Mouse (Mus musculus) brown adipose tissue, adult 24 weeks (tissue): ENCODE results near the gene Dolk. TPM values are rescaled to one million over a fixed set of nuclear protein-coding genes. Genes with fewer than 3 reads are reported as not detected.

Source experiments
- H3K27ac ChIP-seq: fragments of 200-500 bp; replicated peaks from 2 replicates; pipeline ENCODE4 v1.5.1; 2012; ENCODE audit warnings: low read depth, mild to moderate bottlenecking, low read length
- H3K4me1 ChIP-seq: fragments of 200-500 bp; 2 replicates; pipeline ENCODE4 v1.6.1; 2012; ENCODE audit warnings: low read length, mixed read lengths; ENCODE audit not compliant: control insufficient read depth, insufficient read depth, insufficient read length
- H3K4me3 ChIP-seq: fragments of 200-500 bp; 2 replicates; pipeline ENCODE4 v1.5.1; 2012; ENCODE audit warnings: low read depth, mild to moderate bottlenecking, low read length, moderate library complexity; ENCODE audit not compliant: insufficient read depth
- polyA plus RNA-seq: library from polyadenylated mRNA; stranded (reverse); fragments of >200 nt; gene quantifications from 2 replicates; pipeline ENCODE4 v1.2.4, GENCODE M21; 2012; ENCODE audit not compliant: missing spikeins, insufficient read depth, insufficient read length

Gene Dolk
- 37.8 and 40.5 TPM in 2 replicates for polyA plus RNA-seq

DNA sequence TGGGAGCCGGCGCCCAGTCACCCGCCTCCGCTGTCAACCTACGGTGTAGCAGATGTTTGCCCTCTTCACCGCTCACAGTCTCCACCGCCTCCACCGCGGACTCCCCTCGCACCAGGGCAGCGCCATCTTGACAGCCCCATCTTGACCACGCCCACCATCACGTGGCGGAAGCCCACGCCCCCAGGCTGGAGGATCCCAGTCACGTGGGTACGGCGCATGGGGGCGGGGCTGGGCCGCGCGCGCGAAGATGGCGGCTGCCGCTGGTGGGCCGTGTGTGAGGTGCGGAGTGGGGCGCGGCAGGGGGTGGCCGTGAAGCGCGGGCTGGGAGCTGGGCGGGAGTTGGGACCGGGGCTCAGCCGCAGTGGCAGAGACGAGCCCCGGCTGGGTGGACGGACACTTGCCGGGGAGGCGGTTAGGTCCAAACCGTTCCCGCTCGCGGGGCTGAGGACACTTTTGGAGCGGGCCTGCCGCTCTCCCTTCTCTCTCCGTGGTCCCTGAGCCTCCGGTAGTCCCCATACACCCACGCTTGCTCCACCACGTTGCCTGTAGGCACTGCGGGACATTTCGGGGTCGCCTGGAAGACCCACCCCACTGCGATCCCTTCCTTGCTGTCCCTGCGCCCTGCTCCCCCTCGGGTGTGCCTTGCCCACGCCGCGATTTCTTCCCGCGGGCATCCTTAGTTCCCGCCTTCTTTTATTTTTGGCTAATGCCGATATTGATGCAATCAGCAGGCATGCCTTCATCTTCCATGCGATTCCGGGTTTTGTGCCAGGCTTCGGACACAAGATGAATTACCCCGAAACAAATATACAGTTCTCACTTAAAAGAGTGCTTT is at the start of gene Dolk, which contains the start of gene Nup188:
Dolk (minus strand) TSS at position 143 of the 835 bp plus-strand sequence.
Nup188 (plus strand) TSS at position 206 of the 835 bp plus-strand sequence.
- Histone ChIP-seq H3K27ac (peak within 1 kb of the TSS; percentile 66), H3K4me3 (peak within 1 kb of the TSS; percentile 79), H3K4me1 (peaks cover 27% of the 10 kb centered on the region)

DNA sequence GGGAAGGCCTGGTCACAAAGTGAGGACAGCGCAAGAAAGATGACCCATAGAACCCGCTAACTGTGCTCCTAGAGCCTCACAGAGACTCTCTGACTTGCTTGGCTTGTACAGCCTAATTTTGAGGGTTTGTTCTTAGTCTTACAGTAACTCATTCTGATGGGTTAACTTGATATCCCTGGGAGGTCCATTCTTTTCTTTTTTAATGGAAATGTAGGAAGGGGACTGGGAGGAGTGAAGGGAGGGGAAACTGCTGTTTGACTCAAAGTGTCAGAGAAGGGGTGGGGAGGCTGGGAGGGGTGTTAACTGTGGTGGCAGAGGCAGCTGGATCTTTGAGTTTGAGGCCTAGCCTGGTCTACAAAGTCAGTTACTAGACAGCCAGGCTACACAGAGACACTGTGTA is 49.2 kb upstream of the Dolk start:
- Histone ChIP-seq H3K4me3 (no peak overlapping the region), H3K4me1 (no peaks in the 10 kb centered on the region), H3K27ac (no peak overlapping the region)

DNA sequence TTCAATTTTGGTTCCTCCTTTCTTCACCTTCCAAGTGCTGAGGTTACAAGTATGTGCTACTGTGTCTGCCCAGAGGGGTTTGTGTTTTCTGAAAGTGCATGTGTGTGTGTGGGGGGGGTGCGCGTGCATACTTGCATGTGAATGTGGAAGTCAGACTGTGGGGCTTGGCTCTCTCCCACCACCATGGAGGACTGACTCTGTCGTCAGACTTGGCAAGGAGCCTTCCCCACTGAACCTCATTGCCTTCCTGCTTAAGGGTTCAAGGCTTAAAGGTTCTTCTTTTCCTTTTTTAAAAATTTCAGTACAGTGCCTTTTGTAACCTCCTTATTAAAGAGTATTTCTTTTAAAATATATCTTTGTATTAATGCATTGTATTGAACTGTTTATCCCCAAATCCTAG is 42.7 kb upstream of the Dolk start:
- Histone ChIP-seq H3K4me1 (no peaks in the 10 kb centered on the region; the same call in 1 of the 2 replicates), H3K27ac (no peak overlapping the region), H3K4me3 (no peak overlapping the region)

DNA sequence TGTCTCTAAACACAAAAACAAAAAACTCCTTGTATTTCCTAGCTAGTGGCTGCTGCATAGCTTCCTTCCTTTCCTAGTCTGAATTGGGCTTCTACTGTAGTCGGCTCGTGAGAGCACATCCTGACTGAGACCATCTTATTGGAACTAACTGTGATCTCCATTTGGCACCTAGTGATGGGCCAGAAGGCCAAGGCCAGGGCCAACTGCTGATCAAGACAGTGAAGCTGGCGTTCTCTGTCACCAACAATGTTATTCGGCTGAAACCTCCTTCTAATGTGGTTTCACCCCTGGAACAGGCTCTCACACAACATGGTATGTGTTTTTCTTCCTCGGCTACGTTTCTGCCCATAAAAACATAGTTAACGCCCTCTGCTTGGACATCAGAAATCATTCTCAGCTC is 41.1 kb upstream of the Dolk start:
- Histone ChIP-seq H3K27ac (no peak overlapping the region), H3K4me3 (no peak overlapping the region), H3K4me1 (no peaks in the 10 kb centered on the region; the same call in 1 of the 2 replicates)

DNA sequence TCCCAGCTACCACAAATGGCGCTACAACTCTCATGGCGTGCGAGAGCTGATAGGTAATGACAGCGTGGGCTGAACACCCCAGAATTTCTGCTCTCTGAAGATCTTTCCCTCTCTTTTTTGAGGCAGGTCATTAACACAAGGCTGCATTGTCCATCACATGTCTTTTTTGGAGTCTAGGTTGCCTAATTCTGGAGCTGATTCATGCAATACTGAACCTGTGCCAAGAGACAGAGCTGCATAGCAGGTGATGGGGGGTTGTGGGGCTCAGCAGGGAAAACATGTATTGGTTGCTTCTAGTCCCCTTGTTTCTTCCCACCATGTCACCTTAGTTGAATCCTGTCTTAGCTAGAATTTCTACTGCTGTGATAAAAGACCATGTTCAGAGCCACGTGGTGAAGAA is 39.2 kb upstream of the Dolk start:
- no peak overlapping the region for H3K27ac ChIP-seq
- H3K4me1 ChIP-seq: no peaks in the 10 kb centered on the region; the same call in 1 of the 2 replicates
- H3K4me3 ChIP-seq: no peak overlapping the region

DNA sequence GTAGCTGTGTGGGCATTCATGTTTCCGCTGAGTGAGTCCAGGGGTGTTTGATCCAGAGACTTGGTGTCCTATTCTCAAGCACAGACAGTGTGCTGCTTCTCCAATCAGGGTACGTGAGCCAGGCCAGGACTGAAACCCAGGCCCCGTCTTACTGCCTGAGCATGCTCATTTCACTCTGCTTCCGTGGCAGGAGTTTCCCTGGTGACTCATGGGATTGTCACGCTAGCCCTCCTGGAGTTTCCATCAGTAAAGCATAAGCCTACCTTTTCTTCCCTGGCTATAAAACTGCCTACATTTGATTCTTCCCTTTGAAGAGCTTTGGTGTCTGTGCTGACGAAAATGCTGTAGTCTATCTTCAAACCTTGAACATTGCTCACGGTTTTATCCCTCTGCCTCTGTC is 37.0 kb upstream of the Dolk start:
- Histone ChIP-seq H3K27ac (no peak overlapping the region), H3K4me3 (no peak overlapping the region), H3K4me1 (no peaks in the 10 kb centered on the region)

DNA sequence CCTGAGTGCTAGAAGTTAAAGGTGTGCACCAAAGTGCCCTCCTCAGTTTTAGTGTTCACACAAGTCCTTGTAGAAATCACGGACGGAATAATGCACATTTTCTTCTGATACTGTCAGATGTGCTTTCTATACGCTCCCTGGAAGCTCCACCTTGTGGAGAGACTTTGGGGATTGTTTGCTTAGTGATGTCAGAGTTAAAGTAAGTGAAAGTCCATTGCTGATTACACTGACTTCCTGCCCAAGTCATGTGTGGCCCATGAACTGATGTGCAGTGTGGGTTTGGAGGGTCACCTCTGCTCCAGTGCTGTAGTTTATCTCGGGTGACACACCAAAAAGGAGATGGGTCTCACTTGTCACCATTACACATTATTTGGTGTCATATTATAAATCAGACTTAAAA is 33.1 kb upstream of the Dolk start:
- Histone ChIP-seq H3K4me1 (no peaks in the 10 kb centered on the region), H3K27ac (no peak overlapping the region), H3K4me3 (no peak overlapping the region)

DNA sequence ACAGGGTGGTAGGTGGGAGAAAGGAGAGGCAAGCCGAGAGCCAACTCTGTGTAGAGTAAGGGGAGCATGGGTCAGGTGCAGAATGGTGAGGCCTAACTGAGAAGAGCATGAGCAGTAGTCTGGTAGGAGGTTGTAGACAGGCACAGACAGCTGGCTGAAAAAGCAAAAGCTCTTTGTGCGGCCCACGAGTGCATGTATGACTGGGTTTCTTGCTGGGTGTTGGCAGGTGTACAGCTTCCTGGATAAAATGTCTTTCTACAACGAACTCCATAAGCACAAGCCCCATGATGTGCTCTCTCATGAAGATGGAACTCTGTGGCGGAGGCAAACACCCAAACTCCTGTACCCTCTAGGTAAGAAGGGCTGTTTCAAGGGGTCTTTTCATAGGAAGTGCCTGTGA is 30.8 kb upstream of the Dolk start:
- no peak overlapping the region for H3K4me3 ChIP-seq
- no peak overlapping the region for H3K27ac ChIP-seq
- no peaks in the 10 kb centered on the region for H3K4me1 ChIP-seq

DNA sequence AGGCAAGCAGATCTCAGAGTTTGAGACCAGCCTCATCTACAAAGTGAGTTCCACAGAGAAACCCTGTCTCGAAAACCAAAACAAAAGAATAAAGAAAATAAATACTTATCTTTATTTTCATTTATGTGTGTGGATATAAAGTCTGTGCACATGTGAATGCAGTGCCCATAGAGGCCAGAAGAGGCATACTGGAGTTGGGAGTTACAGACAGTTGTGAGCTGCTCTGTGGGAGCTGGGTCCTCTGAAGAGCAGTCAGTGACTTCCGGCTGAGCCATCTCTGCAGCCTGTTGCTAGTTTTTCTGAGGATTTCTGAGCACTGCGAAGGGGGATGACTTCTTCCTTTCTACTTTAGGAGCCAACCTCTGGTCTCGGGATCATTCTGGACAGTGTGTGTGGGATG is 30.0 kb upstream of the Dolk start:
- H3K4me1 ChIP-seq: no peaks in the 10 kb centered on the region
- no peak overlapping the region for H3K27ac ChIP-seq
- no peak overlapping the region for H3K4me3 ChIP-seq

DNA sequence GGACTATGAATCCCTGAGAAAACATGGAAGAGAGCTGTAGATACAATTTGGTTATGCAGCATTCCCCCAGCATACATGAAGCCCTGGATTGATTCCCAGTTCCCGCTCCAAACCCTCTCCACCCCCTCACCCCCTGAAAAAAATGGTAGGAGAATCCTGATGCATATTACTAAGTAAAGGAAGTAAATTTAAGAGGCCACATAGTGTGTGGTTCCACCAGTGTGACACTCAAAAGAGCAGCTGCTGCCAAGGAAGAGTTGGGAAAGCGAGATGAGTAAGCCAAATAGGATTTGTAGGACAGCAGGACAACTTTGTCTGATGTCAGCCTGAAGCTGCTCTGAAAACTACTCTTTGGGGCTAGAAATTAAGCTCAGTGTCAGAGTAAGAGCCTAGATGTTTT is 25.3 kb upstream of the Dolk start:
- H3K4me1 ChIP-seq: no peaks in the 10 kb centered on the region
- H3K27ac ChIP-seq: no peak overlapping the region
- H3K4me3 ChIP-seq: no peak overlapping the region

DNA sequence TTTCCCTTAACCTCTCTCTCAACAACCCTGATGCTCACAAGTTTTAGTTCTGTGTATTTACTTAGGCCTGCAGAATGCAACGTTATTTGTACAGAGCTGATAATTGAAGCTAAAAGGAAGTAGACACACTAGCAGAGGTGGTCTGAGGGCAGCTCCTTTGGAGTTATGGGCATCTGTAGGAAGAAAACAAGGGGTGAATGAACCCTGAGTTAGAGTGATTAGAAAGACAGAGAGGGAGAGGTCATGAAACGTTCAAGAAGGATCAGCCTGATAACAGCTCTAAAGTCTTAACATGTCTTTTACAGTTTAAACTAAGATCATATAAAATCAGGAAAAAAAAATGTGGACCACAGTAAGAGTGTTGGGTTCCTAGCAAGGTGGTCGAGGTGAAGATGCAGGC is 23.2 kb upstream of the Dolk start:
- no peaks in the 10 kb centered on the region for H3K4me1 ChIP-seq
- no peak overlapping the region for H3K27ac ChIP-seq
- no peak overlapping the region for H3K4me3 ChIP-seq

DNA sequence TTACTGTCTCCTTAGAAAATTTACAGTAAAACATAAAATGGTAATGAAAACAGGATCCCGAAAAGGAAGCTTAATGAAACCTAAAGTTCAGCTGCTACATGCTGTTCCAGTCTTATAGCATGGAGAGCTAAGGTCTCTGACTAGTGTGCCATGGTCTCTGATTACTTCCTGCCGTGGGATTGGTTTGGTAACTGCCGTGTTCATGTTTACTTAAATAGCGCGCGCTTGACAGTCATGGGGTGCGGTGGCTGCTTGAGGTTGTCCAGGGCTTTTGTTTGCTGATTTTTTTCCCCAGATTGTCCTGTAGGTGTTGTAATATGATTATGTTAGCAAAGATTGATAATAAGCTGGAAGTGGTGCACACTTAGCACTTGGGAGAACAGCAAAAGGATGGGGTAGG is 20.0 kb upstream of the Dolk start:
- Histone ChIP-seq H3K27ac (no peak overlapping the region), H3K4me1 (no peaks in the 10 kb centered on the region)

DNA sequence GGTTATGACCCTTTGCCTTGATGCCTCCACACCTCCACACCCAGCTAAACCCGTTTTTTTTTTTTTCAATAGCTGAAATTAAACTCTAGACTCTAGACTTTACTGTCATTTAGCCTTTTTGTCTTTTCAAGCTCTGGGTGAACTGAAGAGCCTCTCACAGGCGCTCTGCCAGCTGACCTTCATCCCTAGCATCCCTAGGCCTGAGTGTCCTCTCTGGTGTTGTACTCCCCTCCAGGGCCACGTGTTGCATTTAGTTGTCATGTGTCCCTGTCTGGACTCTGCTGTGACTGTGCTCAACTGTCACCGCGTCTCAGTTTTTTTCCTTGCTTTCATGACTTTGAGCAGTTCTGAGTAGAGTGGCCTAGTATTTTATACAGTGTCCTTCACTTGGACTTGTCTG is 13.8 kb upstream of the Dolk start:
- Histone ChIP-seq H3K4me3 (no peak overlapping the region), H3K27ac (no peak overlapping the region), H3K4me1 (no peaks in the 10 kb centered on the region)

More for the DNA sequence above, 20.0 kb upstream of the Dolk start:
- H3K4me3 ChIP-seq: no peak overlapping the region

DNA sequence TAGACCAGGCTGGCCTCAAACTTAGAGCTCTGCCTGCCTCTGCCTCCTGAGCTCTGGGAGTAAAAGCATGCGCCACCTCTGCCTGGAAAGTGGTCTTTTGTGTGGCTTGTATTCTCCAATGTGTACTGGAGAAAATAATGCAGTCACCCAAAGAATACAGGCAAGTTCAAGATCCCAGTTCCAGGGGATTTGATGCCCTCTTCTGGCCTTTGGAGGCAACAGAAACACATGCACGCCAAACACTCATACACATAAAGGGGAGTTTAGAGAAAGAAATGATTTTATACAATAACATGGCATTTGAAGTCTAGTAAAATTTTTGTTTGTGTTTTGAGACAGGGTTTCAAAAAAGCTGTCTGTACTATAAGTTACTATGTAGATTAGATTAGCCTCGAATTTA is 13.4 kb upstream of the Dolk start:
- Histone ChIP-seq H3K4me3 (no peak overlapping the region), H3K4me1 (no peaks in the 10 kb centered on the region), H3K27ac (no peak overlapping the region)

DNA sequence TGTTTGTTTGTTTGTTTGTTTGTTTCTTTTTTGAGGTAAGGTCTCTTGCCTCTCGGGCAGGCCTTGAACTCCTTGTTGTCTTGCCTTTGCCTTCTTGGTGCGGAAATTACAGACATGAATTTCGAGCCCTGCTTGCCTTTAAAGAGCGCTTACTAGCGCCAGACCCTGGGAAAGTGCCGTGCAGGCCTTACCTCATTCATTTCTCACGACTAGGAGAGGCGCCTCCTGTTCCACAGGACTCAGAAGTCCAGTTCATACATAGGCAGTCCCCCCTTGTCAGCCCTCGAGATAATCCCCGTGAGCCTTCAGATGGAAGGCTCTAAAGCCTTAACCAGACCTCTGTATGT is 866 bp upstream of the Dolk start:
- Histone ChIP-seq H3K27ac (peak overlapping the region; percentile 13; the same call in 1 of the 2 replicates), H3K4me1 (peaks cover 27% of the 10 kb centered on the region), H3K4me3 (peak overlapping the region; percentile 79)
